Mouse (Mus musculus): ENCODE data around the gene Lsm7. TPM values are rescaled to one million over a fixed set of nuclear protein-coding genes. Genes with fewer than 3 reads are reported as not detected.

The Lsm7 gene
- polyA plus RNA-seq, 1 experiment, result 79.1 TPM

- WGBS, result 15% methylated on average over 25 of the region's 25 CpGs
- no peak for DNase-seq
- no peak for TF ChIP-seq POLR2A (IDR thresholded peaks at IDR 0.05; ENCODE audit: borderline replicate concordance, extremely low read depth, low read depth, low read length)
- TF ChIP-seq CTCF (IDR thresholded peaks at IDR 0.05; ENCODE audit: insufficient read depth, low read length), result no peak
- peaks cover 7% of the 10 kb centered on the region; the same call in 1 of the 2 replicates for H3K4me1 ChIP-seq (ENCODE audit: control insufficient read depth, insufficient read depth, low read length)
- peak overlapping the region; percentile 69 for H3K4me3 ChIP-seq (replicated peaks; ENCODE audit: extremely low read depth, low read depth, low read length)
Measured at GRCm38 (mm10) chr10:80899591-80900317, 44.7 kb upstream of the Lsm7 start.

- peaks cover 7% of the 10 kb centered on the region; the same call in 1 of the 2 replicates for H3K4me1 ChIP-seq (ENCODE audit: control insufficient read depth, insufficient read depth, low read length)
- H3K4me3 ChIP-seq (replicated peaks; ENCODE audit: extremely low read depth, low read depth, low read length), result no peak overlapping the region
- 80% methylated on average over 8 of the region's 8 CpGs for WGBS
Measured at GRCm38 (mm10) chr10:80899074-80899473, 44.1 kb upstream of the Lsm7 start.

GRCm38 (mm10) chr10:80897861-80898510, 43.0 kb upstream of the Lsm7 start:
- no peak for DNase-seq
- Histone ChIP-seq H3K4me3 (replicated peaks; ENCODE audit: extremely low read depth, low read depth, low read length) (no peak overlapping the region), H3K4me1 (ENCODE audit: control insufficient read depth, insufficient read depth, low read length) (peaks cover 7% of the 10 kb centered on the region; the same call in 1 of the 2 replicates)
- 52% methylated on average over 41 of the region's 41 CpGs for WGBS
- TF ChIP-seq CTCF (IDR thresholded peaks at IDR 0.05; ENCODE audit: insufficient read depth, low read length), result no peak
- TF ChIP-seq POLR2A (IDR thresholded peaks at IDR 0.05; ENCODE audit: borderline replicate concordance, extremely low read depth, low read depth, low read length), result no peak

More at GRCm38 (mm10) chr10:80899074-80899473, 44.1 kb upstream of the Lsm7 start:
- no peak for TF ChIP-seq CTCF (IDR thresholded peaks at IDR 0.05; ENCODE audit: insufficient read depth, low read length)
- TF ChIP-seq POLR2A (IDR thresholded peaks at IDR 0.05; ENCODE audit: borderline replicate concordance, extremely low read depth, low read depth, low read length), result no peak
- DNase-seq, result no peak

- Histone ChIP-seq H3K4me1 (ENCODE audit: control insufficient read depth, insufficient read depth, low read length) (peaks cover 7% of the 10 kb centered on the region; the same call in 1 of the 2 replicates), H3K4me3 (replicated peaks; ENCODE audit: extremely low read depth, low read depth, low read length) (no peak overlapping the region)
- TF ChIP-seq POLR2A (IDR thresholded peaks at IDR 0.05; ENCODE audit: borderline replicate concordance, extremely low read depth, low read depth, low read length) (no peak), CTCF (IDR thresholded peaks at IDR 0.05; ENCODE audit: insufficient read depth, low read length) (no peak)
- 76% methylated on average over 24 of the region's 24 CpGs for WGBS
- no peak for DNase-seq
Measured at GRCm38 (mm10) chr10:80896581-80897485, 41.8 kb upstream of the Lsm7 start.

- WGBS, result 78% methylated on average over 6 of the region's 6 CpGs
- DNase-seq, result no peak
- TF ChIP-seq CTCF (IDR thresholded peaks at IDR 0.05; ENCODE audit: insufficient read depth, low read length) (no peak), POLR2A (IDR thresholded peaks at IDR 0.05; ENCODE audit: borderline replicate concordance, extremely low read depth, low read depth, low read length) (no peak)
Measured at GRCm38 (mm10) chr10:80895697-80896096, 40.7 kb upstream of the Lsm7 start.

GRCm38 (mm10) chr10:80895100-80895499, 40.1 kb upstream of the Lsm7 start:
- no peak for DNase-seq
- Histone ChIP-seq H3K4me1 (ENCODE audit: control insufficient read depth, insufficient read depth, low read length) (peaks cover 7% of the 10 kb centered on the region; the same call in 1 of the 2 replicates), H3K4me3 (replicated peaks; ENCODE audit: extremely low read depth, low read depth, low read length) (no peak overlapping the region)
- TF ChIP-seq CTCF (IDR thresholded peaks at IDR 0.05; ENCODE audit: insufficient read depth, low read length) (no peak), POLR2A (IDR thresholded peaks at IDR 0.05; ENCODE audit: borderline replicate concordance, extremely low read depth, low read depth, low read length) (no peak)
- WGBS, result 82% methylated on average over 7 of the region's 7 CpGs

More at GRCm38 (mm10) chr10:80895697-80896096, 40.7 kb upstream of the Lsm7 start:
- H3K4me1 ChIP-seq (ENCODE audit: control insufficient read depth, insufficient read depth, low read length), result peaks cover 7% of the 10 kb centered on the region; the same call in 1 of the 2 replicates
- no peak overlapping the region for H3K4me3 ChIP-seq (replicated peaks; ENCODE audit: extremely low read depth, low read depth, low read length)

GRCm38 (mm10) chr10:80887181-80887580, 32.2 kb upstream of the Lsm7 start:
- H3K4me1 ChIP-seq (ENCODE audit: control insufficient read depth, insufficient read depth, low read length), result no peaks in the 10 kb centered on the region
- no peak overlapping the region for H3K4me3 ChIP-seq (replicated peaks; ENCODE audit: extremely low read depth, low read depth, low read length)
- DNase-seq, result peak; percentile 23
- WGBS, result 33% methylated on average over 11 of the region's 11 CpGs
- TF ChIP-seq POLR2A (IDR thresholded peaks at IDR 0.05; ENCODE audit: borderline replicate concordance, extremely low read depth, low read depth, low read length), result no peak
- TF ChIP-seq CTCF (IDR thresholded peaks at IDR 0.05; ENCODE audit: insufficient read depth, low read length), result no peak

GRCm38 (mm10) chr10:80881301-80881700, 26.3 kb upstream of the Lsm7 start:
- peak; percentile 74 for DNase-seq
- no peaks in the 10 kb centered on the region for H3K4me1 ChIP-seq (ENCODE audit: control insufficient read depth, insufficient read depth, low read length)
- TF ChIP-seq POLR2A (IDR thresholded peaks at IDR 0.05; ENCODE audit: borderline replicate concordance, extremely low read depth, low read depth, low read length) (no peak), CTCF (IDR thresholded peaks at IDR 0.05; ENCODE audit: insufficient read depth, low read length) (peak; percentile 86)

GRCm38 (mm10) chr10:80880901-80881300, 25.9 kb upstream of the Lsm7 start:
- Histone ChIP-seq H3K4me1 (ENCODE audit: control insufficient read depth, insufficient read depth, low read length) (no peaks in the 10 kb centered on the region), H3K4me3 (replicated peaks; ENCODE audit: extremely low read depth, low read depth, low read length) (no peak overlapping the region)
- DNase-seq, result no peak
- 69% methylated on average over 2 of the region's 2 CpGs for WGBS
- TF ChIP-seq POLR2A (IDR thresholded peaks at IDR 0.05; ENCODE audit: borderline replicate concordance, extremely low read depth, low read depth, low read length), result no peak
- no peak for TF ChIP-seq CTCF (IDR thresholded peaks at IDR 0.05; ENCODE audit: insufficient read depth, low read length)

More at GRCm38 (mm10) chr10:80881301-80881700, 26.3 kb upstream of the Lsm7 start:
- H3K4me3 ChIP-seq (replicated peaks; ENCODE audit: extremely low read depth, low read depth, low read length), result no peak overlapping the region
- WGBS, result 25% methylated on average over 10 of the region's 10 CpGs

All from lung, adult 2 months (tissue).